Mouse (Mus musculus) heart, embryonic 10.5 days (tissue): ENCODE data around the gene Mapt. TPM values are rescaled to one million over a fixed set of nuclear protein-coding genes. Genes with fewer than 3 reads are reported as not detected.
A peak's percentile ranks its signal among the peaks of the same experiment; 100 is the strongest.

Source experiments
- DNase-seq: peaks from one replicate; pipeline ENCODE4 v3.0.0-alpha.2; 2017; ENCODE audit warnings: low spot score
- H3K27ac ChIP-seq: fragments of 300-500 bp; sonication (generic); 2 replicates; pipeline ENCODE4 v1.5.1; 2016; ENCODE audit warnings: mild to moderate bottlenecking
- H3K27me3 ChIP-seq: fragments of 300-500 bp; sonication (generic); 2 replicates; pipeline ENCODE4 v1.6.1; 2016; ENCODE audit warnings: mild to moderate bottlenecking; ENCODE audit not compliant: poor library complexity, insufficient read depth, severe bottlenecking
- H3K36me3 ChIP-seq: fragments of 300-500 bp; sonication (generic); 2 replicates; pipeline ENCODE4 v1.6.1; 2016; ENCODE audit warnings: mild to moderate bottlenecking, moderate library complexity
- H3K4me1 ChIP-seq: fragments of 300-500 bp; sonication (generic); 2 replicates; pipeline ENCODE4 v1.6.1; 2016; ENCODE audit warnings: mild to moderate bottlenecking
- H3K4me3 ChIP-seq: fragments of 300-500 bp; sonication (generic); 2 replicates; pipeline ENCODE4 v1.5.1; 2016; ENCODE audit warnings: mild to moderate bottlenecking, moderate library complexity
- H3K9me3 ChIP-seq: fragments of 300-500 bp; sonication (generic); 2 replicates; pipeline ENCODE4 v1.6.1; 2016; ENCODE audit warnings: mild to moderate bottlenecking, moderate library complexity
- WGBS: fragments of 180-500 bp; shearing (Covaris S2); methylation state at CpG from one replicate; pipeline ENCODE4 v1.1.7; 2016; 5-methylcytosine and 5-hydroxymethylcytosine counted together
- polyA plus RNA-seq: library from polyadenylated mRNA; unstranded; fragments of >200 nt; fragmentation: Nextera tagmentation; extraction: Ambion mirVana; gene quantifications from 2 replicates; pipeline ENCODE4 v1.2.1, GENCODE M21; 2016

The Mapt gene
- polyA plus RNA-seq = 0.92 and 1.4 TPM in 2 replicates

- H3K4me3 ChIP-seq = peak within 1 kb of the TSS; percentile 69
- H3K27ac ChIP-seq = peak within 1 kb of the TSS; percentile 86
- peaks cover 28% of the 10 kb centered on the region for H3K4me1 ChIP-seq
- peak; percentile 94 for DNase-seq
- H3K9me3 ChIP-seq = no peaks in the 10 kb centered on the region
- peaks cover 67% of the 10 kb centered on the region for H3K27me3 ChIP-seq
- no peaks in the 10 kb centered on the region for H3K36me3 ChIP-seq
- under 1% methylated on average over 84 of the region's 94 CpGs for WGBS
Measured at GRCm38 (mm10) chr11:104231041-104231911, at the start of gene Mapt. Gene Mapt (plus strand): TSS chr11:104231390.

- Histone ChIP-seq H3K4me3 (no peak overlapping the region), H3K9me3 (no peaks in the 10 kb centered on the region), H3K36me3 (no peaks in the 10 kb centered on the region), H3K4me1 (no peaks in the 10 kb centered on the region), H3K27me3 (peaks cover 22% of the 10 kb centered on the region; the same call in 1 of the 2 replicates), H3K27ac (no peak overlapping the region)
- 70% methylated on average over 3 of the region's 3 CpGs for WGBS
- no peak for DNase-seq
Measured at GRCm38 (mm10) chr11:104182141-104182540, 49.0 kb upstream of the Mapt start.

- Histone ChIP-seq H3K9me3 (no peaks in the 10 kb centered on the region), H3K27ac (no peak within 1 kb of the TSS), H3K27me3 (peaks cover 15% of the 10 kb centered on the region; the same call in 1 of the 2 replicates), H3K4me3 (no peak within 1 kb of the TSS), H3K36me3 (no peaks in the 10 kb centered on the region), H3K4me1 (no peaks in the 10 kb centered on the region)
- no peak for DNase-seq
- 85% methylated on average over 13 of the region's 13 CpGs for WGBS
Measured at GRCm38 (mm10) chr11:104186135-104186836, 44.9 kb upstream of the Mapt start, which contains the start of gene Sppl2c. Gene Sppl2c (plus strand): TSS chr11:104186327.

- H3K9me3 ChIP-seq = no peaks in the 10 kb centered on the region
- H3K36me3 ChIP-seq = no peaks in the 10 kb centered on the region
- peaks cover 15% of the 10 kb centered on the region; the same call in 1 of the 2 replicates for H3K27me3 ChIP-seq
- no peak overlapping the region for H3K27ac ChIP-seq
- no peak for DNase-seq
- 85% methylated on average over 9 of the region's 9 CpGs for WGBS
- H3K4me3 ChIP-seq = no peak overlapping the region
- H3K4me1 ChIP-seq = no peaks in the 10 kb centered on the region
Measured at GRCm38 (mm10) chr11:104186837-104187150, 44.4 kb upstream of the Mapt start.

GRCm38 (mm10) chr11:104187766-104188165 is 43.4 kb upstream of the Mapt start:
- Histone ChIP-seq H3K36me3 (no peaks in the 10 kb centered on the region), H3K4me3 (no peak overlapping the region), H3K4me1 (no peaks in the 10 kb centered on the region), H3K9me3 (no peaks in the 10 kb centered on the region), H3K27ac (no peak overlapping the region), H3K27me3 (peaks cover 15% of the 10 kb centered on the region; the same call in 1 of the 2 replicates)
- WGBS = 91% methylated on average over 10 of the region's 10 CpGs
- no peak for DNase-seq

GRCm38 (mm10) chr11:104190008-104190407 is 41.2 kb upstream of the Mapt start:
- Histone ChIP-seq H3K9me3 (no peaks in the 10 kb centered on the region), H3K4me1 (no peaks in the 10 kb centered on the region), H3K36me3 (no peaks in the 10 kb centered on the region), H3K27ac (no peak overlapping the region), H3K4me3 (no peak overlapping the region), H3K27me3 (peaks cover 18% of the 10 kb centered on the region; the same call in 1 of the 2 replicates)
- no peak for DNase-seq
- 75% methylated on average over 2 of the region's 2 CpGs for WGBS

- Histone ChIP-seq H3K36me3 (no peaks in the 10 kb centered on the region), H3K27me3 (peaks cover 28% of the 10 kb centered on the region), H3K9me3 (no peaks in the 10 kb centered on the region), H3K27ac (no peak overlapping the region), H3K4me3 (no peak overlapping the region), H3K4me1 (no peaks in the 10 kb centered on the region)
- WGBS = 69% methylated on average over 11 of the region's 11 CpGs
- no peak for DNase-seq
Measured at GRCm38 (mm10) chr11:104195382-104195781, 35.8 kb upstream of the Mapt start.

- H3K27ac ChIP-seq = no peak overlapping the region
- H3K4me1 ChIP-seq = no peaks in the 10 kb centered on the region
- peaks cover 28% of the 10 kb centered on the region for H3K27me3 ChIP-seq
- no peaks in the 10 kb centered on the region for H3K36me3 ChIP-seq
- H3K9me3 ChIP-seq = no peaks in the 10 kb centered on the region
- WGBS = 11% methylated on average over 9 of the region's 9 CpGs
- no peak overlapping the region for H3K4me3 ChIP-seq
- peak; percentile 85 for DNase-seq
Measured at GRCm38 (mm10) chr11:104195791-104196190, 35.4 kb upstream of the Mapt start.

GRCm38 (mm10) chr11:104197861-104198260 is 33.3 kb upstream of the Mapt start:
- H3K9me3 ChIP-seq = peaks cover 7% of the 10 kb centered on the region; the same call in 1 of the 2 replicates
- DNase-seq = no peak
- no peaks in the 10 kb centered on the region for H3K4me1 ChIP-seq
- no peaks in the 10 kb centered on the region for H3K36me3 ChIP-seq
- no peak overlapping the region for H3K27ac ChIP-seq
- 9% methylated on average over 10 of the region's 10 CpGs for WGBS
- H3K4me3 ChIP-seq = no peak overlapping the region
- H3K27me3 ChIP-seq = peaks cover 28% of the 10 kb centered on the region

GRCm38 (mm10) chr11:104203271-104203670 is 27.9 kb upstream of the Mapt start:
- Histone ChIP-seq H3K27me3 (peaks cover 2% of the 10 kb centered on the region), H3K4me1 (no peaks in the 10 kb centered on the region), H3K36me3 (no peaks in the 10 kb centered on the region), H3K4me3 (no peak overlapping the region), H3K27ac (no peak overlapping the region), H3K9me3 (peaks cover 7% of the 10 kb centered on the region; the same call in 1 of the 2 replicates)
- DNase-seq = no peak
- 61% methylated on average over 3 of the region's 3 CpGs for WGBS

- peaks cover 7% of the 10 kb centered on the region; the same call in 1 of the 2 replicates for H3K9me3 ChIP-seq
- no peaks in the 10 kb centered on the region for H3K4me1 ChIP-seq
- DNase-seq = no peak
- no peak overlapping the region for H3K4me3 ChIP-seq
- H3K27ac ChIP-seq = no peak overlapping the region
- H3K36me3 ChIP-seq = no peaks in the 10 kb centered on the region
- 74% methylated on average over 4 of the region's 4 CpGs for WGBS
- no peaks in the 10 kb centered on the region for H3K27me3 ChIP-seq
Measured at GRCm38 (mm10) chr11:104206573-104206972, 24.6 kb upstream of the Mapt start.

GRCm38 (mm10) chr11:104209041-104209440 is 22.1 kb upstream of the Mapt start:
- 67% methylated on average over 3 of the region's 3 CpGs for WGBS
- no peaks in the 10 kb centered on the region for H3K27me3 ChIP-seq

GRCm38 (mm10) chr11:104211251-104211650 is 19.9 kb upstream of the Mapt start:
- no peaks in the 10 kb centered on the region for H3K27me3 ChIP-seq
- H3K4me3 ChIP-seq = no peak overlapping the region
- 80% methylated on average over 6 of the region's 6 CpGs for WGBS
- H3K4me1 ChIP-seq = no peaks in the 10 kb centered on the region
- no peaks in the 10 kb centered on the region for H3K36me3 ChIP-seq
- no peak for DNase-seq
- H3K9me3 ChIP-seq = no peaks in the 10 kb centered on the region
- H3K27ac ChIP-seq = no peak overlapping the region

More at GRCm38 (mm10) chr11:104209041-104209440, 22.1 kb upstream of the Mapt start:
- H3K4me1 ChIP-seq = no peaks in the 10 kb centered on the region
- H3K9me3 ChIP-seq = no peaks in the 10 kb centered on the region
- H3K27ac ChIP-seq = no peak overlapping the region
- DNase-seq = no peak
- no peak overlapping the region for H3K4me3 ChIP-seq
- H3K36me3 ChIP-seq = no peaks in the 10 kb centered on the region
